Mouse (Mus musculus): ENCODE measurements around the gene Eef1akmt3. TPM values are rescaled to one million over a fixed set of nuclear protein-coding genes. Genes with fewer than 3 reads are reported as not detected.
A peak's percentile ranks its signal among the peaks of the same experiment; 100 is the strongest.

Eef1akmt3 gene
- total and polyA plus RNA-seq, 2 experiments from 2014 or later = 0.14 to 0.15 TPM

- peak overlapping the region; percentile 93 for H3K4me2 ChIP-seq (ENCODE audit: low read depth)
- no peaks in the 10 kb centered on the region for H3K27me3 ChIP-seq (ENCODE audit: insufficient read depth, low read length)
- H3K4me3 ChIP-seq (ENCODE audit: low read depth, low read length) = peak overlapping the region; percentile 50
- no peak overlapping the region for H3K27ac ChIP-seq (ENCODE audit: low read depth, low read length)
- peaks cover 14% of the 10 kb centered on the region for H3K4me1 ChIP-seq (ENCODE audit: insufficient read depth)
- peaks cover 27% of the 10 kb centered on the region for H3K36me3 ChIP-seq (ENCODE audit: insufficient read depth)
- 0 out of 2 replicates have a peak overlapping the region, but pooled peaks have one; percentile 19 for H3K9ac ChIP-seq
- 68% methylated on average over 9 of the region's 9 CpGs for WGBS
- H3K9me3 ChIP-seq (ENCODE audit: low read length) = no peaks in the 10 kb centered on the region
- DNase-seq (no peak), ATAC-seq (no peak)
- TF ChIP-seq CTCF (IDR thresholded peaks at IDR 0.05; ENCODE audit: low read depth) = no peak
Observed at GRCm38 (mm10) chr10:127071203-127071602, 29.9 kb upstream of the Eef1akmt3 start.

- ATAC-seq (peak; percentile 96), DNase-seq (peak; percentile 97)
- Histone ChIP-seq H3K27ac (ENCODE audit: low read depth, low read length) (peak within 1 kb of the TSS; percentile 84), H3K36me3 (ENCODE audit: insufficient read depth) (peaks cover 34% of the 10 kb centered on the region), H3K9me3 (ENCODE audit: low read length) (no peaks in the 10 kb centered on the region), H3K4me2 (ENCODE audit: low read depth) (peak within 1 kb of the TSS; percentile 93), H3K4me1 (ENCODE audit: insufficient read depth) (peaks cover 14% of the 10 kb centered on the region), H3K27me3 (ENCODE audit: insufficient read depth, low read length) (no peaks in the 10 kb centered on the region), H3K4me3 (ENCODE audit: low read depth, low read length) (peak within 1 kb of the TSS; percentile 50), H3K9ac (peak within 1 kb of the TSS; percentile 54)
- under 1% methylated on average over 36 of the region's 36 CpGs for whole genome bisulfite sequencing
- TF ChIP-seq CTCF (IDR thresholded peaks at IDR 0.05; ENCODE audit: low read depth) = no peak
Observed at GRCm38 (mm10) chr10:127070190-127071121, 29.1 kb upstream of the Eef1akmt3 start, which contains the start of gene Tspan31. Tspan31 (minus strand) TSS chr10:127070264.

- peaks cover 42% of the 10 kb centered on the region for H3K36me3 ChIP-seq (ENCODE audit: insufficient read depth)
- 5% methylated on average over 30 of the region's 30 CpGs for WGBS
- no peak for DNase-seq
Observed at GRCm38 (mm10) chr10:127069281-127070189, 28.2 kb upstream of the Eef1akmt3 start.

GRCm38 (mm10) chr10:127068360-127069038 is 27.2 kb upstream of the Eef1akmt3 start:
- Histone ChIP-seq H3K4me2 (ENCODE audit: low read depth) (peak overlapping the region; percentile 93), H3K9me3 (ENCODE audit: low read length) (no peaks in the 10 kb centered on the region), H3K4me3 (ENCODE audit: low read depth, low read length) (no peak overlapping the region), H3K27ac (ENCODE audit: low read depth, low read length) (no peak overlapping the region), H3K4me1 (ENCODE audit: insufficient read depth) (peaks cover 21% of the 10 kb centered on the region), H3K36me3 (ENCODE audit: insufficient read depth) (peaks cover 42% of the 10 kb centered on the region), H3K27me3 (ENCODE audit: insufficient read depth, low read length) (no peaks in the 10 kb centered on the region), H3K9ac (peak overlapping the region; percentile 54; the same call in 1 of the 2 replicates)
- WGBS = 76% methylated on average over 9 of the region's 9 CpGs
- ATAC-seq = no peak
- no peak for TF ChIP-seq CTCF (IDR thresholded peaks at IDR 0.05; ENCODE audit: low read depth)
- DNase-seq = no peak

More at GRCm38 (mm10) chr10:127069281-127070189, 28.2 kb upstream of the Eef1akmt3 start:
- Histone ChIP-seq H3K4me2 (ENCODE audit: low read depth) (peak overlapping the region; percentile 93), H3K4me1 (ENCODE audit: insufficient read depth) (peaks cover 19% of the 10 kb centered on the region), H3K9me3 (ENCODE audit: low read length) (no peaks in the 10 kb centered on the region), H3K27me3 (ENCODE audit: insufficient read depth, low read length) (no peaks in the 10 kb centered on the region), H3K27ac (ENCODE audit: low read depth, low read length) (peak overlapping the region; percentile 84), H3K9ac (peak overlapping the region; percentile 54), H3K4me3 (ENCODE audit: low read depth, low read length) (peak overlapping the region; percentile 50)
- ATAC-seq = peak; percentile 87
- TF ChIP-seq CTCF (IDR thresholded peaks at IDR 0.05; ENCODE audit: low read depth) = no peak

- no peak for TF ChIP-seq CTCF (IDR thresholded peaks at IDR 0.05; ENCODE audit: low read depth)
- no peaks in the 10 kb centered on the region for H3K9me3 ChIP-seq (ENCODE audit: low read length)
- H3K27ac ChIP-seq (ENCODE audit: low read depth, low read length) = no peak overlapping the region
- H3K4me2 ChIP-seq (ENCODE audit: low read depth) = no peak overlapping the region
- H3K4me3 ChIP-seq (ENCODE audit: low read depth, low read length) = no peak overlapping the region
- no peak for DNase-seq
- H3K4me1 ChIP-seq (ENCODE audit: insufficient read depth) = peaks cover 27% of the 10 kb centered on the region
- WGBS = 88% methylated on average over 14 of the region's 14 CpGs
- H3K27me3 ChIP-seq (ENCODE audit: insufficient read depth, low read length) = no peaks in the 10 kb centered on the region
- no peak for ATAC-seq
- H3K36me3 ChIP-seq (ENCODE audit: insufficient read depth) = peaks cover 42% of the 10 kb centered on the region
- no peak overlapping the region for H3K9ac ChIP-seq
Observed at GRCm38 (mm10) chr10:127066519-127067018, 25.3 kb upstream of the Eef1akmt3 start.

GRCm38 (mm10) chr10:127065981-127066380 is 24.7 kb upstream of the Eef1akmt3 start:
- Histone ChIP-seq H3K4me3 (ENCODE audit: low read depth, low read length) (no peak overlapping the region), H3K4me1 (ENCODE audit: insufficient read depth) (peaks cover 24% of the 10 kb centered on the region), H3K36me3 (ENCODE audit: insufficient read depth) (peaks cover 42% of the 10 kb centered on the region), H3K27me3 (ENCODE audit: insufficient read depth, low read length) (no peaks in the 10 kb centered on the region), H3K9ac (no peak overlapping the region), H3K4me2 (ENCODE audit: low read depth) (no peak overlapping the region), H3K9me3 (ENCODE audit: low read length) (no peaks in the 10 kb centered on the region), H3K27ac (ENCODE audit: low read depth, low read length) (no peak overlapping the region)
- TF ChIP-seq CTCF (IDR thresholded peaks at IDR 0.05; ENCODE audit: low read depth) = no peak
- DNase-seq (no peak), ATAC-seq (no peak)
- whole genome bisulfite sequencing = 89% methylated on average over 9 of the region's 9 CpGs

All from forebrain, postnatal 0 days (tissue).